Mouse (Mus musculus): ENCODE measurements around the gene Atp5s. TPM values are rescaled to one million over a fixed set of nuclear protein-coding genes. Genes with fewer than 3 reads are reported as not detected.

Gene Atp5s
- total RNA-seq, 2 experiments from 2014 or later, result 34.4 to 40.8 TPM

DNA sequence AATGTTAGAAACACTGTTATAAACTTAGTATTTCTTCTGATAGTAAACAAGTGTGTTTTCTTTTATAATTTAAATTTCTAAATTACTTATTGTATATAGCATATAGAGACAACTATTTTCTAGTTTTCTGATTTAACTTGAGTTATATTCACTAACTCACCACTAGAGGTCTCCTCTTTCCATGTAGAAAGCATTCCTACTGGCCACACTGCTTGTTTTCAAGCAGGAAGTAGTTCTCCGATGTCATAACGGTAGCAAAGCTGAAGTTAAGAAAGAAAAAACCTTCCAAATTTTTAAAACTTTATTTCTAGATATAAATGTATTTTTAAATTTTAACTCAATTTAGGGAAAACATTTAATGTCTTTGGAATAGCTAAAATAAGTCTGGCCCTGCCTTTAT is 8.8 kb downstream of the Atp5s start:
- no peak for DNase-seq

DNA sequence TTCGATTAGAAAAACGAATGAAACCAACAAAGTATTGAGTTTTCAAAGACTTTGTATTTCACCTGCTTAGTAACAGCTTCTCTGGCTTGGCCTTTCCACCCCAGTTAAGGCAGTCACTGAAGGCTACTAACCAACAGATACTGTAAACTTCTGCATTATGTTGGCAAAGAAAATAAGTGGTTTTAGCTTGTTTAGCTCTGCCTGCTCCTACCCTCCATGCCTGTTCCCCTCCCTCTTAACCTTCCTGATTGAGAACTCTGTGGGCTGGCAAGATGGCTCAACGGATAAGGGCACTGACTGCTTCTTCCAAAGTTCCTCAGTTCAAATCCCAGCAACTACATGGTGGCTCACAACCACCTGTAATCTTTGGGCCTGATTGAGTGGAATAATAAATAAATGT is 9.2 kb downstream of the Atp5s start:
- DNase-seq, result no peak

DNA sequence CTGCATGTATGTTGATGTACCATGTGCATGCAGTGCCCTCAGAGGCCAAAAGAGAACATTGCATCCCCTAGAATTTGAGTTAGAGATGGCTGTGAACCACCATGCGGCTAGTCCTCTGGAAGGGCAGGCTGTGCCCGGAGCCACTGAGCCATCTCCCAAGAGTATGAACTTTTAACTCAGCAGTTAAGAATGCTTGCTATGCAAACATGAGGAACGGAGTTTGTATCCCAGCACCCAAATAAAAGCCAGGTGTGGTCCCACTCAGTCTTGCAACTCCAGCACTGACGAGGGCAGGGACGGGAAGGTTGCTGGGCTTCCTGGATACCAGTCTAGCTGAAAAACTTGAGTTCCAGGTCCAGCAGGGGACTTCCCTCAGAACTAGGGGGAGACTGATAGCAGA is 17.2 kb downstream of the Atp5s start:
- DNase-seq, result no peak

DNA sequence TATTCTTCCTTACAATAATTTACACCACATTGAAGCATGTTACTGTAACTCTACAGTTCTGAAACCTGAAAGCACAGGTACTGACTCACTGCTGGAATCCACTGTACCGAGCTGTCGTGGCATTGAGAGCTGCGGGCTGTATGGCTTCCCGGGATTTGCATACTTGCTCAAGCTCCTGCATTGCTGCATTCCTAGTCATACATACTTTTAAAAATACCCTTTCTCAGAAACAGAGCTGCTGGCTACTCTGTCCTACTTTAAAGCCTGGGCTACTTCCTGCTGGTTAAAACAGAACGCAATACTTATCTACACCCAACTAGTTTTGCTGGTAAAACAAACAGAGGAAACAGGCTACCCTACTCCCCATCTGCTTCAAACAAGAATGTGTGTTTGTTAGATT is 19.4 kb downstream of the Atp5s start:
- DNase-seq, result no peak

DNA sequence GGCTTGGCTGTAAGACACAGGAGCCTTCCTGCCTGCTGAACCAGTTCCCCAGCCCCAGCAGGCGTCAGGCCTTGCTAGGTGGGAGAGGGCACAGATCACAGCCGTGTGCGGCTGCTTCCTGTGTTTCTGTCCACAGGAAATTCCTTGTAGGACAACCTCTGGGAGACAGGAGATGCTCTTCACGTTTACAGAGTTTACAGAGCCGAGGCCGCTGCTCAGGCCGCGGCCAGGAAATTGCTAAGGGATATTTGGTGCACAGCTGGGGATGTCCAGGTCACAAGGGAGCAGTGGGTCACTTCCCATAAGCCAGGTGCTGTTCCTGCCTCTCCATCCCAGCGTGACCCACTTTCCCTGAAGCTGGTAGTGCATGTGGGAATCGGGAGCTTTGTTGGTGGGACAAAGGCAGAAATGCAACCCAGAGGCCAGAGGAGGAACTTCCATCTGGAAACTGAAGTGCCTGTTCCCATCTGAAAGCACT is 27.2 kb downstream of the Atp5s start:
- no peak for DNase-seq

DNA sequence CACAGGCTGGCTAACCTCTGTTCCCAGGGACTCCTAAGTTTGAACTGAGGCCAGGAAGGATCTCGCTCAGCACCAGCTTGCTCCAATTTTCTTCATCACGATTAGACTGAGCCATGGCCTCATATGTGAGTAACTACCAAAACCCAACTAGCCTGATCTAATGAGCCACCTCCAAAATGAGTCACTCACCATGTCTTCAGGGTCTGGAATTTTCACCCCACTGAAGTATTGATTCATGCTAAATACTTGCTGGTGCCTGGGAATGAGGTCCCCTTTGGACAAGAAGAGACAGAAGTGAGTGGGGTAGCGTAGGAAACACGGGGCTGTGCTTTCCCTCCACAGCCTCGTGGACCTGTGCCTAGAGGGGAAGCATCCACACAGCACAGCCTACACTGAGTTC is 29.2 kb downstream of the Atp5s start:
- no peak for DNase-seq

DNA sequence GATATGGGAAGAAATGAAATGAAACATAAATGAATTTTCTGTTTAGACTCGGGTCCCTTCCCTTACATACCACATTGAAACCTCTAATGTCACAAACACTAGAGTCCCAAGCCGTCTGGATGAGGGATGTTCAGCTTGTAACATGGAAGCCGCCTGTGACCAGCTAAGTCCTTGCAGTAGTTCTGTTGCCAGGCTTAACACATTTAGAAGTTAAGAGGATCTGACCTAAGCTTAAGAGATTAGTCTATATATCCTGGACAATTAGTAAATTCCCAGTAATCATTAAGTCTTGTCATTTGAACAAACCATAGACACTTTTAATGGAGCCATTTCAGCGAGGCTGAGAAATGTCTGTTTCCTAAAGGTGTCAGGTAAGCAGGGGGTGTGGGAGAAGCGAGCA is 31.3 kb downstream of the Atp5s start:
- no peak for DNase-seq

DNA sequence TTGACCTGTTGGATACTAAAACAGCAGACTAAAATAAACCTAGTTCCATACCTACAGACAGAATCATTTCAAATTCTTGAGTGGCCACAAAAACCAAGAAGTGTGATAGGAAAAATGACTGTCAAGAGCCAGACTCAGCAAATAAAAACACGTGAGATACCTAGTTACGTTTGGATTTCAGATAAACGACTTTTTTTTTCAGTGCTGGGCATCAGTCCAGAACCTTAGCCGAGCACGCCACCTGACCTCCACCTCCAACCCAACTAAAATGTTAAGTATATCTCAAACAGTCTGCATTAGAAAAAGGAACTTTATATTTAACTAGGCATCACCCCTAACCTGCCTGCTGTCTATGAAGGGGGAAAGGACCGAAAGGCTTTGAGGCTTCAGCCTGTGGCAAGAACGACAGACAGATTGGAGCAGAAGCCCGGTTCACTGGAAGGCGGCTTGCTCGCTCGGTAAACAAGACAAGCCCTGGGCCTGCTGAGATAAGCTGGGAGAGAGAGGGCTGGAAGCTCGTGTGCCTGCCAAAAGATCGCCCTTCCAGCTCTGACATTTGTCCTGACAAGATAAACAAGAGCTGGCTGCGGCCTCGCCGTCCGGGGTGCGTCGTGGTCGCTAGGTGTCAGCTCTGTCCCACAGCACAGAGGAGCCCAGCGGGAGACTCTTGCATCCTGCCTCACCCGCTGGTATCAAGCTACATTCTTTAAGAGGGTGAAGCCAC is 32.8 kb downstream of the Atp5s start:
- DNase-seq, result peak; percentile 56 to 59

DNA sequence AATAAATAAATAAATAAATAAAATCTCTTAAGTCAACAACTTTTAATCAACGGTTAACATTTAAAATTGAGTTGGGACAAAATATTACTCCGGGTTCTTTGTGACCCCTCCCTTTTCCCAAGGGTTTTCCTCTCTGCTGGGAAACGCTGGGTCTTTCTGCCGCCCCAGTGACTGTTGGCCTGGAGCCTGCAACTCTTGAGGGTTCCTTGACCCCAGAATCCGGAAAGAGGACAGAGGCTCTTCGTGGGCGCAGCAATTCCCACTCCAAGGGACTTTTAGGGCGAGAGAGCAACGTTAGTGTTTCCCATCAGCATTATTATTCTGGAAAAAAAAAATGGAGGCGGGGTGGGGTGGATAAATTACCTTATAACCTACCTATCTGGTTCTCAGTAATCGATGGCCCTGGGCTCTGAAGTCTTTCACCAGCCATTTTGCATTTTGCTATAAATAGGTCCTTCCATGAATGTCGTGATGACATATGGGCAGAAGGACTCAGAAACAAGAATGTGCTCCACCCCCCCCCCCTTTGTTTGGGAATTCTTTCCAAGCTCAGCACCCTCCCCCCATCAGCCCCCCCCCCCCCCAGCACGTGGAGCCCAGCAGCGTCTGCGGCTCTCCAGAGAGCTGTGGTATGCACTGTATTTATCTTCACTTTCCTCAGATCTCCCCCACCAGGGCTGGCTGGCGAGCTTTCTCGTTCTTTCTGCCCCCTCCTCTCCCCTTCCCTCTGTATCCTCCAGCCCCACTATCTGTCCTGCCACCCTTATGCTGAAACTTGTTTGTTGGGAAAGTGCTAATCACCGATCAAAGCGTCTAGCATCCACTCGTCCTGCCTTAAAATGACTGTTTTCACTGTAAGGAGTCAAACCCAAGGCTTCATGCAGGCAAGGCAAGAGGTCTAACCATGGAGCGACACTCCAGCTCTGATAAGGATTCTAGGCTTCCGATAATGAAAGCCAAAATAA is 33.8 kb downstream of the Atp5s start:
- no peak for DNase-seq

DNA sequence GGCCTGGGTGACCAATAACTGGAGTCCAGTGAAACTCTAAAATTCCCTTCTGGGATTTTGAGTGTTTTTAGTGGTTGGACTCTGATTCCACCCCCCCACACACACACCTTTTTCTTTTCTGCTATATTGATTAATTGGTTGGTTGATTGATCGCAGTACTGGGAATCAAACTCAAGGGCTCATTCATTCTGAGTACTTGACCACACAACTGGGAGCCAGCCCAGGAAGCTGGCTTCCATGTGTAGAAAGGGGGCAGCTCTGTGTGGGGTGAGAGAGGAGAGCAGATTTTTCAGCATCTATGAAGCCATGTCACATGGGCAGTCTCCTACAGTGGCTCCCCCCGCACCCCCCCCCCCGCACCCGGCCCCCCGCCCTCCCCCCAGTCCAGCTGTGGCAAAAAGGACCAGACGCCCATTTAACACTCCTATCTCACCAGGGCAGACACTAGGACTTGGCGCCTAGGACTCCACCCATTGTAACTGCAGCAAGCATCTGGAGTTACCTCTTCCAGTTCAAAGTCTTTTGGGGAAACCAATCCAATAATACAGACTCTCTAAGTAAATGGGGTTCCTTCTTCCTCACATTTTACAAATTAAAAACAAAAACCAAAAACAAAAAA is 34.6 kb downstream of the Atp5s start:
- no peak for DNase-seq

DNA sequence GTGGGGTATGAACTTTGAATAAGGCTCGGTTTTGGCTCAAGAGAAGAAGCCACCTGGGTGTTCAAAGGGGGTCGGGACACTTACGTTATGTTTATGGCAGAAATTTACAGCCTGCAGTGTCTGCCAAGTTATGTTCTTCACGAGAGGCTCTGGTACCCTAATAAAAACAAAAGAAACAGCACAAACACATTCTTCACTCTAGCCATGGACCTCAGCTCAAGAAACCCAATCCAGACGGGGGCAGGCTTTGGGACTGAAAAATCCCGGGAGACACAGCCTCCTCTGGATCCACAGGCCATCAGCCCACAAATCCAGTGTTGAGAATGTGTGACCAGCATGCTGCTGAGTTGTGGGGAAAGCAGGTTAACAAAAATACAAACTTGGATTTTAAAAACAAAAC is 35.3 kb downstream of the Atp5s start:
- no peak for DNase-seq

DNA sequence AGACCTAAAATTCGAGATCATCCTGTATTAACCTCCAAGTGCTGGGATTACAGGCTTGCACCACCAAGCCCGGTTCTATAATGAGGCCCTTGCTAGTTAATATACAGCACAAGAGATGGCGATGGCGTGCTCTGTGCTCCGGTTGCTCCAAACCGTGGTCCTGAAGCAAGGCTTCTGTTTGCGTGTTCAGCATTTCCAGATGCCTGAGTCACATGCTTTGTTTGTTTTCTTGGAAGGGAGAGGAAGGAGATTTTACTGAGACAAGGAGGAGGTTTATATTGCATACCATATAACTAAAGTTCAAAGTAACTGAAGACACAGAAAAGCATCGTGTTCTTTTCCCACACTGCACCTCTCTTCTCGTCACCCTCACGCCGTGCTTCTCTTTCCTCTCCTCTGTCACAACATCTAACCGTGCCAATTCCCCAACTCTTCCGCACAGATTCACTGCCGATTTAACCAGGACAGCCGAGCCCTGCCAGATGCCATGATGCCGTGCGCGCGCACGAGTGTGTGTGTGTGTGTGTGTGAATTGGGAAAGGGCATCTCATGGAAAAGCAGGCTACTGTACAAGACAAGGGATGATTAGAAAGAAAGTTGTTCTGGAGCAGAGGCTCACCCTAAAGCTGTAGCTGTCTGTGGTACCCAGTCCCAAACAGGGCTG is 36.1 kb downstream of the Atp5s start:
- no peak for DNase-seq

DNA sequence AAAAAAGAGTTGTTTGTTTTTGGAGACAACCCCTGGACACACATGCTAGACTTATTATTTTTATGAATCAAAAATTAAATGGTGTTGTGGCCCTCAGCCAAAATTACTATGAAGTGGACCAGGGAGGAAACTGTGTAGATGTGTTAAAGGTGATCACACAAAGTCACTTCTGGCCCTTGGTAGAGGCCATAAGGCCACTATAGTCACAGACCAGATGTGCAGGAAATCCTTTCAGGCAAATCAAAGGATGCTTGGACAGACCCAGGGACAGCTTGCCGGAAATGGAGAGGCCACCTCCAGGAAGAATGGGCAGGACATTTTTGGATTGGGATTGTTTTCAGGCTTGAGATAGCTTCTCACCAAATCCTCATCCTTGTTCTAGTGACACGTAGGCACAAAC is 36.9 kb downstream of the Atp5s start:
- no peak for DNase-seq

DNA sequence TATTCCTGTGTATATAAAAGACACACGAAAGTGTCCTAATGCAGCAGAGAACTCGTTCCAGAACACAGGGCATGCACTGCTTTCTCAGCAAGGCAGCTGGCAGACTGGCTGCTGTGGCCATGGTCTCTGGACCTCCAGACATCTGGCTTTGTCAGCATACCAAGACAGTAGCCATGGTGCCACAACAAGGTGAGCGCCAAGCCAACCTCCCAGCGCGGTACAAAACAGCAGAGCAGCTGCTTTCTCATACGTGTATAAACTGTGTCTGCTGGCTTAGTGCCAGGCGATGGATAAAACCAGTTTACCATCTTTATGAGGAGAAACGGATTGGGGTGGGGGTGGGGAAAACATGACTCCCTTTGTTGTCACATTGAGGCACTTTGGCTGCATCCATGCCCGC is 40.8 kb downstream of the Atp5s start:
- DNase-seq, result no peak

DNA sequence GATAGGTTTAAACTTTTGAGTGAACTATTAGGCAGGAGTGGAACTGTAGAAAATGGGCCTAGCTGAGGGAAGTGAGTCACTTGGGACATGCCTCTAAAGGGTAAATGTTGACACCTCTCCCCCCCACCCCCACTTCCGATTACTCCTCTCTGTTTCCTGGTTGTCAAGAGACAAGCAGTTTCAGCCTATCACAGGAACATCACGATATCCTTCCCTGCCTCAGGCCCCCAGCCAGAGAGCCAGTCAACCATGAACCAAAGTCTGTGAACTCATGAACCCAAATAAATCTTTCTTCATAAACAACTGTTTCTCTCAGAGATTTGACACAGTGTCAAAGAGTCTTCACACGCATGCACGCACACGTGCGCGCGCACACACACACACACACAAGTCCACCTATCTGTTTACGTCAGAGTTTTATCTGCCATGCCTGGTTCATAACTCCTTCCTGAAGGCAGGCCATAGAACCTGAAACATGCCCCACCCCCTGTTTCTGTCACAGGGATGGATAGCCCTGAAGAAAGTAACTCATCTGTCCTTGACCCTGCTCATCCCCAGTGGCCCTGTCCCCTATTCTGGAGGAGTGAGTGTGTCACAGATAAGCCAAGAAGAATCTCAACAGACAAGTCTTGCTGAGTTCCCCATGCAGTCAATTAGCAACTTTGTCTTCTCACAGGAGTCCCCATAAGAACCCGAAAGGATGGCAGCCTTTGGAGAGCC is 41.6 kb downstream of the Atp5s start:
- DNase-seq, result no peak

DNA sequence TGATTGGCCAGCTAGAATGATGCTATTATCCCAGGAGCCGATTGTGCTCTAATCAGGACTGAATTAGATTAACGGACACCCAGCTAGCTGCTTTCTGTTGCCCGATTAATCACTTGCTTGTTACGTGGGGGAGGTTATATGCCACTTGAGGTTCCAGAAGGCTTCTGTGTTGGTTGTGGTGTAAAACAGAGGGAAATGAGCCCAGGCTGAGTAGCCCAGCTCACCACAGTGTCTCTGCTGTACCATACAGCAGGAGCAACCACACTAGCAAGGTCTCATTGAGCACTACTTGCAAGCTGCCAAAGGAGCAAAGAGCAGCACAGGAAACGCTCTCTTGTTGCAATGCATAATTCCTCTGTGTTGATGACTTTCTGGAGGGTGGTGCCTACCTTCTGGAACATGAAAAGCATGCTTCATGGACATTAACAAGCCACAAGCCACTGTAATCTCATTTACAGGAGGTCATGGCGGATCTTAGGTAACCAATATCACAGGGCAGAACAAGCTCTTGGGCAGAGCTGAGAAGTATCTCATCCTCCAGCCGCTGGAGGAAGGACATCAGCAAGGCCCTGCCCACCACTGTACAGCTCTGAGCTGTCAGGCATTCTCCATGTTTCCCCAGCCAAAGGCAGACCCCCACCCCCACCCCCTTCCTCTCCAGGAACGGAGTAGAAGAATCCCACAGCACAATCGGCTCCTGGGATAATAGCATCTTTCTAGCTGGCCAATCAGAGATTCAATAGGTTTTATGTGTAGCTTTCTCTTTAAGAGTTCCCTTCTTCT is 42.9 kb downstream of the Atp5s start:
- no peak for DNase-seq

DNA sequence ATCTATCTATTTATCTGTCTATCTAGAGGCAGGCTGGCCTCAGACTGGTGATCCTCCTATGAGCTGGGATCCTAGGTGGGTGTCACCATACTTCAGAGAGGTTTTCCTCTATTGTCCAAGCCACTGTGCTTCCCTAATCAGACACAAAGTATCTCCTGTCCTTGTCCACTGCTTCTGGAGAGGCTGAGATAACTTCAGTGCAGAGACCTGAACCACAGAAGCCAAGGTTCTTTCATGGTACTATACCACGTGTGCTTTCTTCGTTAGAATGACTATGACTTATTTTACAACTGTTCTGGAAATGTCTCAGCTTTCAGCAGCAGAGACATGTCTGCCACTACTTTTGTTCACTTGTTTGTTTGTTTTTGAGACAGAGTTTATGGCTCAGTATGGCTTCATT is 44.1 kb downstream of the Atp5s start:
- DNase-seq, result no peak

DNA sequence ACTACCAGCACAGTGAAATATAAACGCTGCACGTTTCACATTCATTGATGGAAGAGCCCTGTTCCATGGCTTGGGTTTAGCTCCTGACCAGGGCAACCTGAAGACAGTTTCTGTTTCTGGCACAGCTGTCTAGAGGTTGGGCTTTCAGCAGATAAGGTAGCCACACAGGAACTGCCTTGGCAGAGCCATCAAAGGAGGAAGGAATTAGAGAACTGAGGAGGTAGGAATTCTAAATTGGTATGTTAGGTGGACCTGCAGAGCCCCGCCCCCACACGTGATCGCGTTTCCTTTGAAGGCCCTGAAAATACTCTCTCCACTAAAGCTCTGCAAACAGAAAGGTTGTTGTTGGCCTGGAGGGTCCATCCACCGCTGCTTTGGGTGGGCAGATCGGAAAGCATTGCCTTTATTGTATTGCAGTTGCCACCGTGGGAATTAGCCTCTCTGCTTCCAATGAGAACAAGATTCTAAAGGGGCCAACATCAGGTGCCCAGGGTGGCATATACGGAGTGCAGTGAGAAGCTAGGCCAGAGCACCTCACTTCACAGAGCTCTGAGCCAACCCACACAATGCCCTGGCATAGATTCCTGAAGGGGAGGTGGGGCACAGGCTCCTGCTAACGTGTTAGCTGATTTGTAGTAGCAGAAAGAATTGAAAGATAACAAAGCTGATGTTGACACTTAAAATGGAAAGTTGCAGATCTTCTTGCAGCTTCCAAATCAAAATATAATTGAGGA is 52.0 kb downstream of the Atp5s start:
- DNase-seq, result no peak

DNA sequence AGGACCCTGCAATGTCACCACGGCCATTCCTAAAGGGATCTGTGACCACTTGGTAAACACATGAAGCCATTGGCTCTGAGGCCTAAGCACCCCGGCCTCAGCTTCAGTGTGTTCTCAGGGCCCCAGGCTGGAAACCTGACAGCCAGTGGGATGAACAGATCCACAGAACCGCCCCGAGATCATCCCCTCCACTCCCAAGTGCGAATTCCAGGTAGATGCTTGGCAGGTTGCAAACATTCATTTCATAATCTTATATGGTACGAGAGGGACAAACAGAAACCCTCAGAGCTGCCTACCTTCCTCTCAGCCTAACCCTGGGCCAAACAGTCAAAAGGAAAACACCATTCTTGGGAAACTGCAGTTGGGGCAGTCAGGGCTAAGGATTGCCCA is 52.6 kb downstream of the Atp5s start:
- DNase-seq, result no peak

DNA sequence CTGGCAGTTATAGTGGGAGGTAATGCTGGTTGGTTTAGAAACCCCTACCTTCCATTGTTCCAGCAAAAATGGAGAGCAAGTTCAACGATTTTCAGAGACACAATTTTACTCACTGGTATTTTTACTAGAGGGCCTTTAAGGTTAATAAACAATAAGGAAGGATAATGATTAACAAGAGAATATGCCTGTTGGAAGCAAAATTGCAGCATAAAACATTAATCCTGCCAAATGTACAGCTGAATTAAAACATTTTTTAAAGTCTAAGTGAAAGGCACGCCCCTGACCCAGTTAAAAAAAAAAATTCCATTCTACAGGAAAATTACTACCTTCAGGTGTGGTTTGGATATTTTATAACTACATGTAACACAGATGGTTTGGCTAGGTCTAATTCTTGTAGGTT is 53.2 kb downstream of the Atp5s start:
- DNase-seq, result no peak

DNA sequence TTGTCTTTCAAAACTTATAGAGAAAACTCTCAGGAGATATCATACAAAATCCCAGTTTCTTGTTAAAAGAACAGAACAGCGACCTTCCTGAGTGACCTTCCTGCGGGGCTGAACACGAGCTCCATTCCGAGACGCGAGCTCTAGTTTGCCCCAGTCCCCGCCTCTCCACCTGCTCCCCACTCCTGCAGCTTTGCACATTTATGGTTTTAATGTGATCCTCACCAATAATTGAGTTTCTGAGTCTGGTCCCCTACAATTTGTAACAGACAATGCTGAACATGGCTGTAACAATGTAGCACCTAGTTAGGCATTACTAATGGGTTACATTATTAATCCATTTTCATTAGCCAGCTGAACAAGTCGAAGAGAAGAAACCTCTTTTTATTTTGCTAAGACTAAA is 56.7 kb downstream of the Atp5s start:
- DNase-seq, result no peak
